Mouse (Mus musculus) midbrain, embryonic 15.5 days (tissue): ENCODE results near the gene Cox14. TPM values are rescaled to one million over a fixed set of nuclear protein-coding genes. Genes with fewer than 3 reads are reported as not detected.
"Not testable (repeated sequence)": the region's sequence is repeated elsewhere in the genome, so short reads cannot be mapped to it uniquely, and the experiment has no call there.

Experiments used
- ATAC-seq: fragments of 200-750 bp; cut with Nextera tagmentation; replicated peaks from 2 replicates; pipeline ENCODE4 v1.8.0; 2017; ENCODE audit warnings: moderate TSS enrichment
- H3K27ac ChIP-seq: fragments of 300-500 bp; sonication (generic); 2 replicates; pipeline ENCODE4 v1.5.1; 2015; ENCODE audit warnings: mild to moderate bottlenecking, inconsistent platforms
- H3K27me3 ChIP-seq: fragments of 300-500 bp; sonication (generic); replicated peaks from 2 replicates; pipeline ENCODE4 v1.6.1; 2015; ENCODE audit warnings: inconsistent platforms
- H3K36me3 ChIP-seq: fragments of 300-500 bp; sonication (generic); replicated peaks from 2 replicates; pipeline ENCODE4 v1.6.1; 2015; ENCODE audit warnings: inconsistent platforms
- H3K4me1 ChIP-seq: fragments of 300-500 bp; sonication (generic); 2 replicates; pipeline ENCODE4 v1.6.1; 2015; ENCODE audit warnings: inconsistent platforms
- H3K4me2 ChIP-seq: fragments of 300-500 bp; sonication (generic); 2 replicates; pipeline ENCODE4 v1.6.1; 2015; ENCODE audit warnings: inconsistent platforms, mild to moderate bottlenecking, moderate library complexity
- H3K4me3 ChIP-seq: fragments of 300-500 bp; sonication (generic); 2 replicates; pipeline ENCODE4 v1.5.1; 2015; ENCODE audit warnings: mild to moderate bottlenecking, inconsistent platforms
- H3K9ac ChIP-seq: fragments of 300-500 bp; sonication (generic); 2 replicates; pipeline ENCODE4 v1.6.1; 2015; ENCODE audit warnings: mild to moderate bottlenecking, inconsistent platforms
- H3K9me3 ChIP-seq: fragments of 300-500 bp; sonication (generic); 2 replicates; pipeline ENCODE4 v1.6.1; 2016; ENCODE audit warnings: inconsistent platforms
- WGBS: fragments of 180-500 bp; shearing (Covaris S2); methylation state at CpG from one replicate; pipeline ENCODE4 v1.1.7; 2015; ENCODE audit warnings: mixed read lengths; 5-methylcytosine and 5-hydroxymethylcytosine counted together
- polyA plus RNA-seq: library from polyadenylated mRNA; unstranded; fragments of >200 nt; fragmentation: Nextera tagmentation; extraction: Ambion mirVana; gene quantifications from 2 replicates; pipeline ENCODE4 v1.2.1, GENCODE M21; 2015

The Cox14 gene
- polyA plus RNA-seq, 1 experiment from 2014 or later, result 150 TPM

DNA sequence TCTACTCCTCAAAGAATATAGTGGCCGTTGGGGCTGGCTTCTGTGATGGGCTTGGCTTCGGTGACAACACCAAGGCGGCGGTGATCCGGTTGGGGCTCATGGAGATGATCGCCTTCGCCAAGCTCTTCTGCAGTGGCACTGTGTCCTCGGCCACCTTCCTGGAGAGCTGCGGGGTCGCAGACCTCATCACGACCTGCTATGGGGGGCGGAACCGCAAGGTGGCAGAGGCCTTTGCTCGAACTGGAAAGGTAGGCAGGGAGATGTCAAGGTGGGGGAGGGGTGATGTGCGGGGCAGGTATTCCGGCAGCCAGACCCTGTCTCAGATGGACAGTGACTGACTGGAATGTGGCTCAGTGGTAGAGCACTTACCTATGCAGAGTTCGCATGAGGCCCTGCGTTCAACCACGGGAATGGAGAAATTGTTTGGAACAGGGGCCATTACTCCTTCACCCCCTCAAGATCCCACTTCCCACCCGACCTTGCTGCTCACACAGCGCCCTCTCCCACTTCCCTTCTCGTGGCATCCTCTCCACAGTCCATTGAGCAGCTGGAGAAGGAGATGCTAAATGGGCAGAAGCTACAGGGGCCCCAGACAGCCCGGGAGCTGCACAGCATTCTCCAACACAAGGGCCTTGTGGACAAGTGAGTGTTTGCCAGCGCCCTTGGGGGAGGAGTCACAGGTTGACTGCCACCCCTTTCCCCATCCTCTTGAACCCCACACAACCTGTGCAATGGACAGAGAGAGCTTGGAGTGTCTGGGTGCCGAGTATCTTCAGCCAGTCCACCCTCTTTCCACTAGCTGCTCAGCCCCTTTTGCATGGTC lies 3.3 kb upstream of the Cox14 start:
- Histone ChIP-seq H3K4me1 (peaks cover 29% of the 10 kb centered on the region), H3K9me3 (no peaks in the 10 kb centered on the region), H3K27ac (no peak overlapping the region), H3K9ac (no peak overlapping the region), H3K4me3 (no peak overlapping the region), H3K36me3 (peaks cover 13% of the 10 kb centered on the region; the same call in 1 of the 2 replicates), H3K4me2 (no peak overlapping the region), H3K27me3 (no peaks in the 10 kb centered on the region)
- 83% methylated on average over 25 of the region's 25 CpGs for WGBS
- ATAC-seq, result no peak

DNA sequence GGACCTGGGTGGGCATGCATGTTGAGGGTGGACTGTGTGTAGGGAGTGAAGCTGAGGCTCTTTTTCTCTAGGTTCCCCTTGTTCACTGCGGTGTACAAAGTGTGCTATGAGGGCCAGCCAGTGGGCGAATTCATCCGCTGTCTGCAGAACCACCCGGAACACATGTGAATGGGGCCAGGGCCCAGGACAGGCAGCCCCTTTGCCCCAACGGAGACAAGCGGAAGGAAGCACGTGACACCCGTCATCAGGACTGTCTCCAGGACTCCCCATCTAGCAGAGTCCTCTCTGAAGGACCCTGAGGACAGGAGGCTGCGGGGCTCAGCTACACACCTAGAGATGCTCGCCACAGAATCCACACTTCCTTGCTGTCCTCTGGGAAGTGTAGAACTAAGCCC lies 2.3 kb upstream of the Cox14 start:
- WGBS, result 52% methylated on average over 10 of the region's 10 CpGs
- H3K4me2 ChIP-seq, result no peak overlapping the region
- ATAC-seq, result no peak
- H3K9me3 ChIP-seq, result no peaks in the 10 kb centered on the region
- no peak overlapping the region for H3K4me3 ChIP-seq
- no peaks in the 10 kb centered on the region for H3K27me3 ChIP-seq
- no peak overlapping the region for H3K9ac ChIP-seq
- H3K4me1 ChIP-seq, result peaks cover 27% of the 10 kb centered on the region
- no peak overlapping the region for H3K27ac ChIP-seq
- H3K36me3 ChIP-seq, result peaks cover 17% of the 10 kb centered on the region; the same call in 1 of the 2 replicates

DNA sequence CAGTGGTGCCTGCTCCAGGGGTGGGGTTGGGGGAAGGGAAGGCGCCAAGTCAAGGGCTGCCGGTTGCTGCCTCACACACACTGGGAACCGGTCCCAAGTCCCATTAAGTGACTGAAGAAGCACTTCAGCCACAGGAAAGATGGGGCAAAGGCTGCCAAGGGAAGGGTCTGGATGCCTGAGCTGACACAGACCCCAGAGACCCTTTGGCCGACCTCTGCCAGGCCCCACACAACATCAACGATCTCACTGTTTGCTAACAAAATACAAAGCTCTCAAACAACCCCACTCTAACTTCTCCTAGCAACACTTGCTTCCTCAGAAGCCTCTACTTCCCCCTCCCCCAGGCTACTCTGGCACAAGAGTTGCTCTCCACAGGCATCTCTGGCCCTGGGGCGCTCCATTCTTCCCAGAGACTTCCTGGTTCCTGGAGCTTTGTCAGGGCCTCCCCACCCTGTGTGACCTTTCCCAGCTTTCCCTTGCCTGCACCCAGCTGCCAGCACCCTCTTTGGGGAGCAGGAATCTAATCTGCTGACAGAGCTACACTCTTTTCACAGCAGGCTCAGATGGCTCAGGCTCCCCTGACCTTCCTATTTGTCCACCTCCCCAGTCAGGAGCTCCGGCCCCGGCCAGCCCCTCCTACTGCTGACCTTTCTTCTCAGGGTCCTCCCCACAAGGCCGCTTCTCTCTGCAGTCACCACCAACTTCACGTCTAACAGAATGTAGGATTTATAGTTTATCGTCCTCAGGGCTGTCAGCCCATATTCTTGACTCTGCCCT lies 1.7 kb upstream of the Cox14 start:
- no peaks in the 10 kb centered on the region for H3K9me3 ChIP-seq
- no peak for ATAC-seq
- 19% methylated on average over 11 of the region's 11 CpGs for WGBS
- no peak overlapping the region for H3K4me3 ChIP-seq
- no peaks in the 10 kb centered on the region for H3K27me3 ChIP-seq
- H3K4me1 ChIP-seq, result peaks cover 27% of the 10 kb centered on the region
- peak overlapping the region; percentile 55 for H3K27ac ChIP-seq
- H3K36me3 ChIP-seq, result peaks cover 20% of the 10 kb centered on the region; the same call in 1 of the 2 replicates
- H3K4me2 ChIP-seq, result 0 out of 2 replicates have a peak overlapping the region, but pooled peaks have one; percentile 58
- H3K9ac ChIP-seq, result no peak overlapping the region

DNA sequence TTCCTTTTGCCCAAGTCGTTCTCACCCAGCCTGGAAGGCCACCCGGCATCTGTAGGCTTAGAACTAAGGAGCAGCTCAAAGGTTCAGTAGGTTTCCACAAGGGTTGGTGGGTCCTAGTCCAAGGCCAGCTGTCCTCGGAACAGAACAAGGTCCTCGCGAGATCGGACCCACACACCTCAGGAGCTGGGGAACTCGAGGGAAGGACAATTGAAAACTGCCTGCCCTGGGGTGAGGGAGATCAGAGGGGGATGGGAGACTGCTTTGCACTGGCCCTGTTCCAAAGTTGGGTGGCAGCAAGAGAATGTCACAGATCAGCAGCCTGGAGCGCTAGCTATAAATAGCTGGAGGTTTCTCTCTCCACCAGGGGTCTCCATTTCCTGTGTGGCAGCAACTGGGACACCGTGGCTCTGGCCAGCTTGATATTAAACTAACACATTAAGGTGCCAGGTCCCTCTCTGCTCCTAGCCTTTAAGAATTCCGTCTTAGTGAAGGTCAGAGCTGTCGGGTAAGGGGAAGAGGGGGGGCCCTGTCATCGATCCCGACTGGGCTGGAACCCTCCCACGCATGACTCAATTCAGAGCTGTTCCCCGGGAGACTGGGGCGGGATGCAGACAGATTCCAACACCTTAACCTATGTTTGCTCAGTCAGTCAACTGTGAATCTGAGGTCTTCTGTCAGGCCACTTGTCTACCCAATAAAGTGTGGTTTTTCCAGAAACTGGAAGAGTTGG lies 961 bp upstream of the Cox14 start:
- Histone ChIP-seq H3K27me3 (no peaks in the 10 kb centered on the region), H3K4me1 (peaks cover 27% of the 10 kb centered on the region), H3K27ac (peak overlapping the region; percentile 55), H3K9me3 (no peaks in the 10 kb centered on the region), H3K36me3 (peaks cover 25% of the 10 kb centered on the region; the same call in 1 of the 2 replicates), H3K4me3 (peak overlapping the region; percentile 88), H3K4me2 (peak overlapping the region; percentile 58), H3K9ac (peak overlapping the region; percentile 47)
- WGBS, result 11% methylated on average over 16 of the region's 16 CpGs
- ATAC-seq, result peak; percentile 29

DNA sequence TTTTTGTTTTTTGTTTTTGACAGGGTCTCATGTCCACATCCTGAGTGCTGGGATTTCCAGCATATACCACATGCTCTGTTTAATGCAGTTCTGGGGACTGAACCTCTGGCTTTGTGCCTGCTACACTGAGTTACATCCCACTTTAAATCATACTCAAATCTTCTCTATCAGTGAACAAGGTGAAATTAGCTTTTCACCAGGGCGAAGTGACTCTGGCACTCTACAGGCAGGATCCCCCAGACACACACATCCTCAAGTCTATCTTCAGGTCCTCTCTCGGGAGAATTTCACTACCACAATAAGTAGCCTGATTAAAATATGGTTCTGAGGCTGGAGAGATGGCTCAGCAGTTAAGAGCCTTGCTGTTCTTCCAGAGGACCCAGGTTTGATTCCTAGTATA lies 1.1 kb downstream of the Cox14 start:
- Histone ChIP-seq H3K27ac (no peak overlapping the region), H3K9ac (peak overlapping the region; percentile 83)
- 88% methylated on average over 2 of the region's 2 CpGs for WGBS

DNA sequence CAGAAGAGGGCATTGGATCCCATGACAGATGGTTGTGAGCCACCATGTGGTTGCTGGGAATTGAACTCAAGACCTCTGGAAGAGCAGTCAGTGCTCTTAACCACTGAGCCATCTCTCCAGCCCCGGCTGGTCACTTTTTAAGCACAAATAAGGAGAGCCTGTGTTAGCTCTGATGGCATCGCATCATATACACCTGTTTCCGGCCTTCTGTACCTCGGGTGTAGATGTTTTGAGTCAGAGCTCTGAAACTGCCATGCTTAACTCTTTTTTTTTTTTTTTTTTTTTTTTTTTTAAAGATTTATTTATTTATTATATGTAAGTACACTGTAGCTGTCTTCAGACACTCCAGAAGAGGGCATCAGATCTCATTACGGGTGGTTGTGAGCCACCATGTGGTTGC lies 1.6 kb downstream of the Cox14 start:
- not testable (repeated sequence) for H3K27ac ChIP-seq, H3K9ac ChIP-seq, ATAC-seq, H3K9me3 ChIP-seq, H3K27me3 ChIP-seq, H3K4me2 ChIP-seq, H3K4me3 ChIP-seq
- 94% methylated on average over 4 of the region's 5 CpGs for WGBS
- Histone ChIP-seq H3K36me3 (peaks cover 21% of the 10 kb centered on the region), H3K4me1 (peaks cover 27% of the 10 kb centered on the region)

More for the DNA sequence above, 1.1 kb downstream of the Cox14 start:
- no peaks in the 10 kb centered on the region for H3K27me3 ChIP-seq
- H3K4me2 ChIP-seq, result peak overlapping the region; percentile 74
- peaks cover 27% of the 10 kb centered on the region for H3K4me1 ChIP-seq
- peaks cover 22% of the 10 kb centered on the region for H3K36me3 ChIP-seq
- ATAC-seq, result no peak
- H3K9me3 ChIP-seq, result no peaks in the 10 kb centered on the region
- peak overlapping the region; percentile 88 for H3K4me3 ChIP-seq

DNA sequence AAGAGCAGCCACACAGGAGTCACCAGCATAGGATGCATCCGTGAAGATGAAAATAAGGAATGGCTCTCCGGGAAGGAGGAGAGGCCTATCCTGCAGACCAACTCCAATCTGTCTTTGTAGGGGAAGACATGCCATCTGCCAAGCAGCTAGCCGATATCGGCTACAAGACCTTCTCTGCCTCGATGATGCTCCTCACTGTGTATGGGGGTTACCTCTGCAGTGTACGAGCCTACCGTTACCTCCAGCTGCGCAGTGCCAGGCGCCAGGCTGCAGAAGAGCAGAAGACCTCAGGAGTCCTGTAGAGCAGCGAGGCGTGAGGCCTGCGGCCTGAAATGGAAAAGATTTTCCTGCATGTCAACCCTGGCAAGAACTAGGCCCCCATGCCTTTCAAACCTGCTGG lies 2.1 kb downstream of the Cox14 start:
- WGBS, result 97% methylated on average over 12 of the region's 12 CpGs
- Histone ChIP-seq H3K4me1 (peaks cover 27% of the 10 kb centered on the region), H3K9me3 (no peaks in the 10 kb centered on the region), H3K4me2 (no peak overlapping the region), H3K36me3 (peaks cover 16% of the 10 kb centered on the region), H3K27ac (no peak overlapping the region), H3K4me3 (no peak overlapping the region), H3K27me3 (no peaks in the 10 kb centered on the region), H3K9ac (no peak overlapping the region)
- no peak for ATAC-seq

DNA sequence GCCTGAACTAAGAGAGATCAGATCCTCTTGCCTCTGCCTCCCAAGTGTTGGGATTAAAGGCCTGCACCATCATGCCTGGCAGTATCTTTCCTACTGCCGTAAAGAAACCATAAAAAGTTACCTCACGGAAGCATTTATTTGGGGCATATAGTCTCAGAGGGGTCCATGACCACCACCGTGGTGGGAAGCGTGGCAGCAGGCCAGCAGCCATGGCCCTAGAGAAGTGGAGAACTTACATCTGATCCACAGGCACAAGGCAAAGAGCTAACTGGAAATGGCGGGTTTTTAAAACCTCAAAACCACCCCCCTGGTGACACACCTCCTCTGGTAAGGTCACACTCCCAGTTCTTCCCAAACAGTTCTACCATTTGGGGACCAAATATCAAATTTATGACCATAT lies 2.8 kb downstream of the Cox14 start:
- no peak for ATAC-seq
- no peak overlapping the region for H3K27ac ChIP-seq

DNA sequence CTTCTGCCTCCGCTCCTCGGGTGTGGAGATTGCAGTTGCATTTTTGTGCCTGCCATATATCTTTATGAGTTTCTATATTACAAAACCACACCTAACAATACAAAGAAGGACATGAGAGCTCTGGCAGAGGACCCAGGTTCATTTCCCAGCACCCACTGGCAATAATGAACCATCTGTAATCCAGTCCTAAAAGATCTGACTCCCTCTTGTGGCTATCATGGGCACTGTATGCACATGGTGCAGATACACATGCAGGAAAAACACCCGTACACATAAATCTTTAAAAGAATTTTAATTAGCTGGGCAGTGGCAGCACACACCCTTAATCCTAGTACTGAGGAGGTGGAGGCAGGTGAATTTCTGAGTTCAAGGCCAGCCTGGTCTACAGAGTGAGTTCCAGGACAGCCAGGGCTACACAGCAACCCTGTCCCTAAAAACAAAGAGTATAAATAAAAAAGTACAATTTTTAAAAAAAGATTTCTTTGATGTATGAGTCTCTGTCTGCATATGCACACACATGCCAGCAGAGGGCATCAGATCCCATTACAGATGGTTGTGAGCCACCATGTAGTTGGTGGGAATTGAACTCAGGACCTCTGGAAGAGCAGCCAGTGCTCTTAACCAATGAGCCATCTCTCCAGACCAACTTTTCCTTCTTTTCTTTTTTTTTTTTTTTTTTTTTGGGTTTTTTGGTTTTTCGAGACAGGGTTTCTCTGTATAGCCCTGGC lies 3.8 kb downstream of the Cox14 start:
- ATAC-seq, result no peak
- Histone ChIP-seq H3K27ac (no peak overlapping the region), H3K4me2 (no peak overlapping the region), H3K9me3 (no peaks in the 10 kb centered on the region), H3K4me3 (no peak overlapping the region), H3K9ac (no peak overlapping the region), H3K27me3 (no peaks in the 10 kb centered on the region), H3K4me1 (peaks cover 19% of the 10 kb centered on the region), H3K36me3 (peaks cover 14% of the 10 kb centered on the region)
- WGBS, result 88% methylated on average over 4 of the region's 4 CpGs

More for the DNA sequence above, 2.8 kb downstream of the Cox14 start:
- 95% methylated on average over 5 of the region's 5 CpGs for WGBS
- H3K4me2 ChIP-seq, result no peak overlapping the region
- peaks cover 14% of the 10 kb centered on the region for H3K36me3 ChIP-seq
- no peaks in the 10 kb centered on the region for H3K27me3 ChIP-seq
- no peak overlapping the region for H3K4me3 ChIP-seq
- no peak overlapping the region for H3K9ac ChIP-seq
- peaks cover 27% of the 10 kb centered on the region for H3K4me1 ChIP-seq
- H3K9me3 ChIP-seq, result no peaks in the 10 kb centered on the region

DNA sequence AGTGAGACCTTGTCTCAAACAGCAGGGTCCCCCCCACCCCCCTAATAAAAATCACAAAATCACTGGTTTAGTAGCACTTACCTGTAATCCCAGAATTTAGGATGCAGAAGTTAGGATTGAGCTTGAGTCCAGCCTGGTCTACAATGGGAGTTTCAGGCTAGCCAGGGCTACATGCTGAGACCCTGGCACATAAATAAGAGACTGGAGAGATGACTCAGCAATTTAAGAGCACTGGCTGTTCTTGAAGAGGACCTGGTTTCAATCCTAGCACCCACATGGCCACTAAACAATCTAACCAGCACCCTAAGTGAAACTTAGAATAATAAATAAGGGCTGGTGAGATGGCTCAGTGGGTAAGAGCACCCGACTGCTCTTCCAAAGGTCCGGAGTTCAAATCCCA lies 5.7 kb downstream of the Cox14 start:
- Histone ChIP-seq H3K36me3 (peaks cover 17% of the 10 kb centered on the region), H3K27ac (no peak overlapping the region), H3K9me3 (no peaks in the 10 kb centered on the region), H3K4me2 (no peak overlapping the region), H3K4me3 (no peak overlapping the region), H3K27me3 (no peaks in the 10 kb centered on the region), H3K9ac (no peak overlapping the region), H3K4me1 (peaks cover 8% of the 10 kb centered on the region)
- WGBS, result 94% methylated on average over 2 of the region's 2 CpGs
- no peak for ATAC-seq

DNA sequence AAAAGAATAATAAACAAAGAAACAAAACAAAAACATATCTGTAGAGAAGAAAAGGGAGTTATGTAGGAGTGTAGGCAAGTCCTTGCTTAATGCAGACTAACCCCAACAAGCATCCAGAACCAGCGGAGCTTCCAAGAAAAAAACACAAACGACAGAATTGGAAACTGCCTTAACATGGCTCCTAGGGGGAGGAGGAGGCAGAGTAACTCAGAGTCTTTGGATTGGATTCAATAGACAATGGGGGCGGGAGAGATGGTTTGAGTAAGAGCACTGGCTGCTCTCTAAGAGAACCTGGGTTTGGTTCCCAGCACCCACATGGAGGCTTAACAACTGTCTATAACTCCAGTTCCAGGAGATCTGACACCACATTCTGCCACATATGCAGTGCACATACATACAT lies 6.3 kb downstream of the Cox14 start:
- 86% methylated on average over 3 of the region's 3 CpGs for WGBS
- no peak overlapping the region for H3K4me2 ChIP-seq
- no peak for ATAC-seq
- H3K27ac ChIP-seq, result no peak overlapping the region
- H3K4me3 ChIP-seq, result no peak overlapping the region
- no peaks in the 10 kb centered on the region for H3K27me3 ChIP-seq
- peaks cover 3% of the 10 kb centered on the region for H3K4me1 ChIP-seq
- H3K9me3 ChIP-seq, result no peaks in the 10 kb centered on the region
- H3K36me3 ChIP-seq, result peaks cover 19% of the 10 kb centered on the region
- H3K9ac ChIP-seq, result no peak overlapping the region
